Mouse (Mus musculus) ES-E14 (cell line): ENCODE measurements at regions not wholly inside any gene's neighbourhood (a gene's known extent, or its start where the extent isn't known, plus 50 kb on each side); places are given as distances from the start of the nearest gene placed in this dataset.

Experiments used
- DNase-seq: peaks from one replicate; pipeline ENCODE4 v3.0.0-alpha.2; 2013; ENCODE audit warnings: low read depth, low spot score
- H3K27ac ChIP-seq: 2 replicates; pipeline ENCODE4 v1.5.1; 2012; ENCODE audit warnings: low read depth, mild to moderate bottlenecking, low read length, moderate library complexity, mixed read lengths; ENCODE audit not compliant: poor library complexity, insufficient read depth, severe bottlenecking
- H3K36me3 ChIP-seq: 2 replicates; pipeline ENCODE4 v1.6.1; 2012; ENCODE audit warnings: mild to moderate bottlenecking, low read length, moderate library complexity, mixed read lengths; ENCODE audit not compliant: control insufficient read depth, poor library complexity, insufficient read depth, severe bottlenecking
- H3K4me1 ChIP-seq, 2 experiments: fragments of 150-350 bp in 1 of 2; sonication (generic) in 1 of 2; 2 replicates each; pipeline ENCODE4 v1.6.1; 2012; ENCODE audit warnings: low read length in 2 of 2, mild to moderate bottlenecking in 1 of 2, mixed read lengths in 1 of 2; ENCODE audit not compliant: control insufficient read depth in 2 of 2, insufficient read depth in 2 of 2, poor library complexity in 1 of 2
- H3K4me3 ChIP-seq, 2 experiments: fragments of 150-350 bp in 1 of 2; sonication (generic) in 1 of 2; 2 replicates each; pipeline ENCODE4 v1.5.1; 2012; ENCODE audit warnings: low read length in 2 of 2, low read depth in 1 of 2, mild to moderate bottlenecking in 1 of 2, mixed read lengths in 1 of 2; ENCODE audit not compliant: insufficient read depth in 1 of 2, poor library complexity in 1 of 2, severe bottlenecking in 1 of 2
- H3K9ac ChIP-seq: 2 replicates; pipeline ENCODE4 v1.6.1; 2012; ENCODE audit warnings: low read depth, mild to moderate bottlenecking, low read length, mixed read lengths; ENCODE audit not compliant: poor library complexity, insufficient read depth, severe bottlenecking
- H3K9me3 ChIP-seq: fragments of 150-350 bp; sonication (generic); 2 replicates; pipeline ENCODE4 v1.6.1; 2012; ENCODE audit warnings: low read depth, mild to moderate bottlenecking, low read length; ENCODE audit not compliant: control insufficient read depth, insufficient read depth
- CHD2 ChIP-seq: IDR thresholded peaks from 2 replicates; pipeline ENCODE4 v1.6.1; 2014; ENCODE audit warnings: mild to moderate bottlenecking, low read depth, low read length, inconsistent platforms
- HCFC1 ChIP-seq: IDR thresholded peaks from 2 replicates; pipeline ENCODE4 v1.6.1; 2012; ENCODE audit warnings: low read length, inconsistent platforms, borderline replicate concordance; ENCODE audit not compliant: insufficient read depth
- MAFK ChIP-seq: IDR thresholded peaks from 2 replicates; pipeline ENCODE4 v1.6.1; 2014; ENCODE audit warnings: mild to moderate bottlenecking, low read depth, low read length, inconsistent platforms; ENCODE audit not compliant: insufficient read depth
- ZC3H11A ChIP-seq: IDR thresholded peaks from 2 replicates; pipeline ENCODE4 v1.6.1; 2012; ENCODE audit warnings: low read depth, mild to moderate bottlenecking, inconsistent platforms, low read length, borderline replicate concordance
- ZNF384 ChIP-seq: IDR thresholded peaks from 2 replicates; pipeline ENCODE4 v1.6.1; 2012; ENCODE audit warnings: low read depth, low read length, inconsistent platforms
- in situ Hi-C, 2 experiments: fragments of 600-800 bp; cut with MboI; formaldehyde crosslinking; loops; one replicate each; pipeline ENCODE4 v1.15.1; 2025; ENCODE audit warnings: low sequenced_read_pairs in 2 of 2, inconsistent platforms in 1 of 2; ENCODE audit not compliant: unreplicated experiment in 2 of 2

- no peak overlapping the region for H3K9ac ChIP-seq
- no peaks in the 10 kb centered on the region for H3K9me3 ChIP-seq
- in situ Hi-C loops: no loop called here
- H3K27ac ChIP-seq: no peak overlapping the region
- H3K36me3 ChIP-seq: no peaks in the 10 kb centered on the region
- H3K4me1 ChIP-seq: no peaks in the 10 kb centered on the region
- TF ChIP-seq MAFK (no peak), ZC3H11A (no peak), ZNF384 (no peak), HCFC1 (no peak), CHD2 (no peak)
- DNase-seq: no peak
- no peak overlapping the region for H3K4me3 ChIP-seq
Measured at GRCm38 (mm10) chr11:111735446-111735845, 669.5 kb downstream of the Kcnj2 start.

DNA sequence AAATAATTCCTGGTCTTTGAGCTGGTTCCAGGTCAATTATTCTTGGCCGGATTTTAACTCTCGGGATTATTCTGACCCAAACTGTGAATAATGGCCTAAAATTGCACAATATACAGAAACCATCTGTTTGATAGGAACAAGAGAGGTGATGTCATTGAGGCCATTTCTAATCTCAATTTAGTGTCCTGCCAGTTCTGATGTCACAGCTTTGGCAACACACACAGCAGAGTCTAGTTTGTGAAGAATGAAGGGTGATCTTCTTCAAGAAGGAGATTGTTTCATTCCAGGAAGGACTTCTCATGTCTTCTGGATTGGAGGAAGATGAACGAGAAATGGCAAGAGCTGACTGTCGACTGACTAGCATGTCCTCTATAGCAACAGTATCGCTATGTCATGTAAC is 670.0 kb downstream of the Kcnj2 start:
- no peak overlapping the region for H3K9ac ChIP-seq
- no peak overlapping the region for H3K4me3 ChIP-seq
- in situ Hi-C loops: no loop called here
- H3K4me1 ChIP-seq: no peaks in the 10 kb centered on the region
- no peaks in the 10 kb centered on the region for H3K9me3 ChIP-seq
- DNase-seq: no peak
- no peak overlapping the region for H3K27ac ChIP-seq
- TF ChIP-seq HCFC1 (no peak), ZC3H11A (no peak), ZNF384 (no peak), CHD2 (no peak)
- no peaks in the 10 kb centered on the region for H3K36me3 ChIP-seq

GRCm38 (mm10) chr11:111743356-111743755 is 677.4 kb downstream of the Kcnj2 start:
- no peaks in the 10 kb centered on the region for H3K4me1 ChIP-seq
- TF ChIP-seq CHD2 (no peak), ZNF384 (no peak)
- in situ Hi-C loops: no loop called here
- no peaks in the 10 kb centered on the region for H3K36me3 ChIP-seq
- no peaks in the 10 kb centered on the region for H3K9me3 ChIP-seq
- H3K27ac ChIP-seq: no peak overlapping the region
- H3K9ac ChIP-seq: no peak overlapping the region
- H3K4me3 ChIP-seq: no peak overlapping the region
- DNase-seq: no peak

- in situ Hi-C loops: no loop called here
Measured at GRCm38 (mm10) chr11:111747262-111747946, 681.4 kb downstream of the Kcnj2 start.

DNA sequence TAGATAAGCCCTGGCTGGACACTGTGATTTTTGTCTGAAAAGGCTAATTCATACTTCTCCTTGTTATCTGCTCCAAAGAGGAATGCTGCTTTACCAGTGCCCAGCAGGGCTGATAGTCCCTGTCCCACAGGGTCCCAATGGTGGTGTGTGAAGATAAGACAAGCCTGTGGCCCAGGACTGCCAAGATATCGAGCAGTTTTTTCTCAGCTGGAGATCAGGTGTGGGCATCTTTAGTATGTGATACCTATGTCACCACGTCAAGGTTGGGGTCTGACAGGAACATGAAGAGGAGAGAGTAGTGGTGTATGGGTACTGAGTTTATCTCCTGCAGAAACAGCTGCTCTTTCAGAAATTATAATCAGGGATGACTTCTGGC is 682.0 kb downstream of the Kcnj2 start:
- H3K4me1 ChIP-seq: no peaks in the 10 kb centered on the region
- no peak for TF ChIP-seq MAFK
- TF ChIP-seq ZNF384: no peak
- no peak for TF ChIP-seq ZC3H11A
- no peak for TF ChIP-seq HCFC1
- TF ChIP-seq CHD2: no peak
- no peak overlapping the region for H3K4me3 ChIP-seq
- no peak overlapping the region for H3K27ac ChIP-seq
- H3K9me3 ChIP-seq: no peaks in the 10 kb centered on the region
- in situ Hi-C loops: no loop called here
- DNase-seq: no peak
- H3K36me3 ChIP-seq: no peaks in the 10 kb centered on the region
- no peak overlapping the region for H3K9ac ChIP-seq

More at GRCm38 (mm10) chr11:111747262-111747946, 681.4 kb downstream of the Kcnj2 start:
- Histone ChIP-seq H3K4me3 (no peak overlapping the region), H3K4me1 (no peaks in the 10 kb centered on the region), H3K9ac (no peak overlapping the region), H3K9me3 (no peaks in the 10 kb centered on the region), H3K36me3 (no peaks in the 10 kb centered on the region), H3K27ac (no peak overlapping the region)
- TF ChIP-seq HCFC1 (no peak), ZNF384 (no peak), MAFK (no peak), CHD2 (no peak), ZC3H11A (no peak)
- DNase-seq: no peak
